Mouse (Mus musculus): ENCODE results near the gene Fzd7. TPM values are rescaled to one million over a fixed set of nuclear protein-coding genes. Genes with fewer than 3 reads are reported as not detected.

The Fzd7 gene
- polyA plus RNA-seq, 1 experiment from 2014 or later, result 17.9 TPM

- Histone ChIP-seq H3K4me3 (replicated peaks; ENCODE audit: low read depth, low read length) (no peak overlapping the region), H3K4me2 (ENCODE audit: low read length) (no peak overlapping the region), H3K9ac (ENCODE audit: low read depth, low read length) (no peak overlapping the region), H3K27me3 (ENCODE audit: insufficient read depth, low read length) (no peaks in the 10 kb centered on the region), H3K27ac (no peak overlapping the region), H3K9me3 (replicated peaks; ENCODE audit: low read length) (no peaks in the 10 kb centered on the region), H3K4me1 (replicated peaks; ENCODE audit: insufficient read depth, low read length) (no peaks in the 10 kb centered on the region), H3K36me3 (ENCODE audit: insufficient read depth, low read length) (no peaks in the 10 kb centered on the region)
- WGBS, result 23% methylated on average over 2 of the region's 2 CpGs
- no peak; the same call in 1 of the 2 replicates for ATAC-seq (replicated peaks; ENCODE audit: low FRiP score, low read depth)
- DNase-seq (ENCODE audit: low spot score), result no peak
- TF ChIP-seq CTCF (IDR thresholded peaks at IDR 0.05; ENCODE audit: low read depth), result no peak
Measured at GRCm38 (mm10) chr1:59475618-59476017, 6.6 kb upstream of the Fzd7 start.

DNA sequence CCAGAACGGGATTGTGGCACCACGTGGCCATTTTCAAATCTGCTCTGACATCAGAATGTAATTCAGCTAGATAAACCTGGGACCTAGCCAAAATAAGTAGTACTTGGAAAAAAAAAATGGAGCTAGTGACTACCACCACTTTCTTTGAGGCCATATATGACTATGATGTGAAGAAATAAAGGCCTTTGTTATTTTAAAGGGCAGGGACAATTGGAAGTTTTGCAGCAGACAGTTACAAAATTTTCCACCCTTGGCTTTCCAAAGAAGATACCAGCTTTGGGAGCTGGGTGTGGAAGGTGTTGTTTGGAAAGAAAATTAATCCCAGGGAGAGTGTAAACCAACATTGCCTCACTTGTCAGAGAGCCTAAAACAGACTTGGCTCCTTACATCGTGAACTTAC lies 3.3 kb upstream of the Fzd7 start:
- no peak overlapping the region for H3K4me3 ChIP-seq (replicated peaks; ENCODE audit: low read depth, low read length)
- ATAC-seq (replicated peaks; ENCODE audit: low FRiP score, low read depth) (no peak), DNase-seq (ENCODE audit: low spot score) (no peak)
- H3K4me1 ChIP-seq (replicated peaks; ENCODE audit: insufficient read depth, low read length), result no peaks in the 10 kb centered on the region; the same call in 1 of the 2 replicates
- H3K9ac ChIP-seq (ENCODE audit: low read depth, low read length), result no peak overlapping the region
- no peak for TF ChIP-seq CTCF (IDR thresholded peaks at IDR 0.05; ENCODE audit: low read depth)
- 53% methylated on average over 3 of the region's 3 CpGs for WGBS
- no peak overlapping the region for H3K4me2 ChIP-seq (ENCODE audit: low read length)
- no peaks in the 10 kb centered on the region for H3K27me3 ChIP-seq (ENCODE audit: insufficient read depth, low read length)
- no peaks in the 10 kb centered on the region for H3K9me3 ChIP-seq (replicated peaks; ENCODE audit: low read length)
- H3K36me3 ChIP-seq (ENCODE audit: insufficient read depth, low read length), result no peaks in the 10 kb centered on the region
- no peak overlapping the region for H3K27ac ChIP-seq

- Histone ChIP-seq H3K4me1 (replicated peaks; ENCODE audit: insufficient read depth, low read length) (no peaks in the 10 kb centered on the region; the same call in 1 of the 2 replicates), H3K9me3 (replicated peaks; ENCODE audit: low read length) (no peaks in the 10 kb centered on the region), H3K4me2 (ENCODE audit: low read length) (peak overlapping the region; percentile 96), H3K4me3 (replicated peaks; ENCODE audit: low read depth, low read length) (peak overlapping the region; percentile 28), H3K36me3 (ENCODE audit: insufficient read depth, low read length) (no peaks in the 10 kb centered on the region), H3K9ac (ENCODE audit: low read depth, low read length) (peak overlapping the region; percentile 59), H3K27ac (peak overlapping the region; percentile 92), H3K27me3 (ENCODE audit: insufficient read depth, low read length) (no peaks in the 10 kb centered on the region)
- TF ChIP-seq CTCF (IDR thresholded peaks at IDR 0.05; ENCODE audit: low read depth), result no peak
- no peak for DNase-seq (ENCODE audit: low spot score)
- 3% methylated on average over 23 of the region's 23 CpGs for WGBS
- no peak for ATAC-seq (replicated peaks; ENCODE audit: low FRiP score, low read depth)
Measured at GRCm38 (mm10) chr1:59480821-59481455, 1.3 kb upstream of the Fzd7 start.

GRCm38 (mm10) chr1:59481456-59482291 lies 550 bp upstream of the Fzd7 start:
- ATAC-seq (replicated peaks; ENCODE audit: low FRiP score, low read depth) (peak; percentile 93), DNase-seq (ENCODE audit: low spot score) (peak; percentile 100)
- Histone ChIP-seq H3K9ac (ENCODE audit: low read depth, low read length) (peak overlapping the region; percentile 79), H3K4me1 (replicated peaks; ENCODE audit: insufficient read depth, low read length) (no peaks in the 10 kb centered on the region; the same call in 1 of the 2 replicates), H3K9me3 (replicated peaks; ENCODE audit: low read length) (no peaks in the 10 kb centered on the region), H3K27ac (peak overlapping the region; percentile 96), H3K36me3 (ENCODE audit: insufficient read depth, low read length) (no peaks in the 10 kb centered on the region), H3K4me2 (ENCODE audit: low read length) (peak overlapping the region; percentile 96), H3K27me3 (ENCODE audit: insufficient read depth, low read length) (no peaks in the 10 kb centered on the region), H3K4me3 (replicated peaks; ENCODE audit: low read depth, low read length) (peak overlapping the region; percentile 70)
- WGBS, result under 1% methylated on average over 56 of the region's 57 CpGs
- peak; percentile 34; the same call in 1 of the 2 replicates for TF ChIP-seq CTCF (IDR thresholded peaks at IDR 0.05; ENCODE audit: low read depth)

DNA sequence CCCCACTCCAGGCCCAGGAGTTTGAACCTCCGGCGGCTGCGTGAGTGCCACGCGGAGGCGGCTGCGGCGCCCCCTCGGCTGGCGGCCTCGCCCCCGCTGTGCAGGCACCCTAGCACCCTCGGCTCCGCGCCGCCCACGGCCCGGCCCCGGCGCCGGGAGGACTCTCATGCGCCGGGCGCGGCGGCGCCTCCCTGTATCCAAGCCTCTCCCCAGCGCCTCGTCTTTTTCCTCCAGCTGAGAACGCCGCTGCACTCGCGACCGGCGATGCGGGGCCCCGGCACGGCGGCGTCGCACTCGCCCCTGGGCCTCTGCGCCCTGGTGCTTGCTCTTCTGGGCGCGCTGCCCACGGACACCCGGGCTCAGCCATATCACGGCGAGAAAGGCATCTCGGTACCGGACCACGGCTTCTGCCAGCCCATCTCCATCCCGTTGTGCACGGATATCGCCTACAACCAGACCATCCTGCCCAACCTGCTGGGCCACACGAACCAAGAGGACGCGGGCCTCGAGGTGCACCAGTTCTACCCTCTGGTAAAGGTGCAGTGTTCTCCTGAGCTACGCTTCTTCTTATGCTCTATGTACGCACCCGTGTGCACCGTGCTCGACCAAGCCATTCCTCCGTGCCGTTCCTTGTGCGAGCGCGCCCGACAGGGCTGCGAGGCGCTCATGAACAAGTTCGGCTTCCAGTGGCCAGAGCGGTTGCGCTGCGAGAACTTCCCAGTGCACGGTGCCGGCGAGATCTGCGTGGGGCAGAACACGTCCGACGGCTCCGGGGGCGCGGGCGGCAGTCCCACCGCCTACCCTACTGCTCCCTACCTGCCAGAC lies 684 bp downstream of the Fzd7 start:
- Histone ChIP-seq H3K9me3 (replicated peaks; ENCODE audit: low read length) (no peaks in the 10 kb centered on the region), H3K4me2 (ENCODE audit: low read length) (peak overlapping the region; percentile 96), H3K27me3 (ENCODE audit: insufficient read depth, low read length) (no peaks in the 10 kb centered on the region), H3K4me3 (replicated peaks; ENCODE audit: low read depth, low read length) (peak overlapping the region; percentile 70), H3K36me3 (ENCODE audit: insufficient read depth, low read length) (no peaks in the 10 kb centered on the region), H3K4me1 (replicated peaks; ENCODE audit: insufficient read depth, low read length) (peaks cover 11% of the 10 kb centered on the region), H3K27ac (peak overlapping the region; percentile 96), H3K9ac (ENCODE audit: low read depth, low read length) (peak overlapping the region; percentile 79)
- DNase-seq (ENCODE audit: low spot score), result no peak
- no peak; the same call in 1 of the 2 replicates for ATAC-seq (replicated peaks; ENCODE audit: low FRiP score, low read depth)
- under 1% methylated on average over 88 of the region's 88 CpGs for WGBS
- TF ChIP-seq CTCF (IDR thresholded peaks at IDR 0.05; ENCODE audit: low read depth), result no peak
